Mouse (Mus musculus) olfactory bulb, adult 2 months (tissue): ENCODE data around the gene Ccdc184.

Source experiments
- CTCF ChIP-seq: fragments of 200-500 bp; IDR thresholded peaks from 2 replicates; pipeline ENCODE4 v1.5.1; 2012; ENCODE audit warnings: low read depth, mild to moderate bottlenecking, low read length, moderate library complexity; ENCODE audit not compliant: insufficient read depth
- POLR2A ChIP-seq: fragments of 200-500 bp; IDR thresholded peaks from 2 replicates; pipeline ENCODE4 v1.6.1; 2012; ENCODE audit warnings: mild to moderate bottlenecking, low read depth, low read length, moderate library complexity; ENCODE audit not compliant: insufficient read depth

- TF ChIP-seq CTCF (no peak), POLR2A (no peak)
Measured at GRCm38 (mm10) chr15:98142515-98142914, 24.4 kb upstream of the Ccdc184 start.
